Mouse (Mus musculus): ENCODE results near the gene Btbd35f21. TPM values are rescaled to one million over a fixed set of nuclear protein-coding genes. Genes with fewer than 3 reads are reported as not detected.
"Not testable (repeated sequence)": the region's sequence is repeated elsewhere in the genome, so short reads cannot be mapped to it uniquely, and the experiment has no call there.

Btbd35f21 gene
- not detected for polyA plus RNA-seq (2012; fragmentation: generic; extraction: Trizol)

GRCm38 (mm10) chrX:32725809-32726208 is at the start of gene Btbd35f21:
Gene Btbd35f21 (plus strand): TSS chrX:32726109.
- not testable (repeated sequence) for H3K36me3 ChIP-seq (ENCODE audit: control insufficient read depth, insufficient read depth); H3K27me3 ChIP-seq (ENCODE audit: control insufficient read depth, insufficient read depth, insufficient read length); H3K4me3 ChIP-seq; H3K4me2 ChIP-seq (ENCODE audit: low read depth); H3K79me2 ChIP-seq (ENCODE audit: control insufficient read depth, insufficient read depth); H3ac ChIP-seq (ENCODE audit: control insufficient read depth, insufficient read length)

Other genes with a start within 250 kb of the Btbd35f21 start
- not detected for gene Btbd35f1, start 166.1 kb upstream of the Btbd35f21 start, polyA plus RNA-seq (2012; fragmentation: generic; extraction: Trizol)
- not detected for gene Gm5926, start 75.4 kb upstream of the Btbd35f21 start, polyA plus RNA-seq (2012; fragmentation: generic; extraction: Trizol)
- gene Btbd35f30, start 168.5 kb downstream of the Btbd35f21 start, polyA plus RNA-seq (2012; fragmentation: generic; extraction: Trizol) = not detected
- gene Gm21789, start 215.7 kb downstream of the Btbd35f21 start, polyA plus RNA-seq (2012; fragmentation: generic; extraction: Trizol) = not detected
- not detected for gene Btbd35f5, start 247.8 kb downstream of the Btbd35f21 start, polyA plus RNA-seq (2012; fragmentation: generic; extraction: Trizol)